Mouse (Mus musculus) small intestine, adult 2 months (tissue): ENCODE results near the gene Cox16. TPM values are rescaled to one million over a fixed set of nuclear protein-coding genes. Genes with fewer than 3 reads are reported as not detected.
"Not testable (repeated sequence)": the region's sequence is repeated elsewhere in the genome, so short reads cannot be mapped to it uniquely, and the experiment has no call there.

ENCODE experiments used
- H3K27ac ChIP-seq: fragments of 200-500 bp; 2 replicates; pipeline ENCODE4 v1.5.1; 2012; ENCODE audit warnings: low read depth, low read length, control low read depth, inconsistent platforms; ENCODE audit not compliant: insufficient read depth
- H3K27me3 ChIP-seq: fragments of 200-500 bp; 2 replicates; pipeline ENCODE4 v1.6.1; 2012; ENCODE audit warnings: mild to moderate bottlenecking, moderate library complexity, low read length, inconsistent platforms; ENCODE audit not compliant: control insufficient read depth, insufficient read depth
- H3K36me3 ChIP-seq: fragments of 200-500 bp; 2 replicates; pipeline ENCODE4 v1.6.1; 2012; ENCODE audit warnings: mild to moderate bottlenecking, low read length, control low read depth, inconsistent platforms; ENCODE audit not compliant: control insufficient read depth, insufficient read depth
- H3K4me1 ChIP-seq: fragments of 200-500 bp; 2 replicates; pipeline ENCODE4 v1.6.1; 2012; ENCODE audit warnings: low read length, inconsistent platforms, mixed read lengths; ENCODE audit not compliant: control insufficient read depth, insufficient read depth, insufficient read length
- H3K4me3 ChIP-seq: fragments of 200-500 bp; 2 replicates; pipeline ENCODE4 v1.5.1; 2012; ENCODE audit warnings: low read depth, mild to moderate bottlenecking, control low read depth, inconsistent platforms, low read length, moderate library complexity
- CTCF ChIP-seq: fragments of 200-500 bp; IDR thresholded peaks from 2 replicates; pipeline ENCODE4 v1.5.1; 2012; ENCODE audit warnings: low read depth, mild to moderate bottlenecking, control low read depth, inconsistent platforms, low read length, moderate library complexity, mixed read lengths; ENCODE audit not compliant: insufficient replicate concordance, insufficient read length; ENCODE audit errors: extremely low read depth
- POLR2A ChIP-seq: fragments of 200-500 bp; IDR thresholded peaks from 2 replicates; pipeline ENCODE4 v1.6.1; 2012; ENCODE audit warnings: low read depth, mild to moderate bottlenecking, control low read depth, inconsistent platforms, low read length, moderate library complexity
- WGBS: fragments of 180-500 bp; shearing (Covaris S2); methylation state at CpG from one replicate; pipeline ENCODE4 v1.1.7; 2018; 5-methylcytosine and 5-hydroxymethylcytosine counted together
- polyA plus RNA-seq: library from polyadenylated mRNA; depleted of rRNA; stranded (reverse); fragments of >200 nt; gene quantifications from 2 replicates; pipeline ENCODE4 v1.2.3, GENCODE M21; 2012; rRNA removed

Cox16 gene
- polyA plus RNA-seq = 54.8 and 78.2 TPM in 2 replicates

- under 1% methylated on average over 31 of the region's 31 CpGs for WGBS
Measured at GRCm38 (mm10) chr12:81484727-81485191, at the start of gene Cox16. Gene Cox16 (minus strand): TSS chr12:81485127.

GRCm38 (mm10) chr12:81533029-81533419 lies 48.1 kb upstream of the Cox16 start:
- TF ChIP-seq CTCF = no peak
- WGBS = 27% methylated on average over 4 of the region's 4 CpGs
- peak overlapping the region; percentile 96 for H3K4me3 ChIP-seq
- H3K27me3 ChIP-seq = no peaks in the 10 kb centered on the region
- H3K4me1 ChIP-seq = peaks cover 5% of the 10 kb centered on the region; the same call in 1 of the 2 replicates
- no peaks in the 10 kb centered on the region for H3K36me3 ChIP-seq
- peak overlapping the region; percentile 87; the same call in 1 of the 2 replicates for H3K27ac ChIP-seq

More at GRCm38 (mm10) chr12:81484727-81485191, at the start of gene Cox16:
- H3K27ac ChIP-seq = peak within 1 kb of the TSS; percentile 99
- H3K27me3 ChIP-seq = no peaks in the 10 kb centered on the region
- H3K4me1 ChIP-seq = peaks cover 5% of the 10 kb centered on the region; the same call in 1 of the 2 replicates
- TF ChIP-seq POLR2A (peak; percentile 66), CTCF (no peak)
- 0 out of 2 replicates have a peak, but pooled peaks cover 2% of the 10 kb centered on the region for H3K36me3 ChIP-seq
- H3K4me3 ChIP-seq = peak within 1 kb of the TSS; percentile 85

- under 1% methylated on average over 46 of the region's 46 CpGs for WGBS
- H3K4me3 ChIP-seq = peak within 1 kb of the TSS; percentile 96
- H3K36me3 ChIP-seq = no peaks in the 10 kb centered on the region
- no peak for TF ChIP-seq CTCF
- TF ChIP-seq POLR2A = peak; percentile 87
- H3K4me1 ChIP-seq = peaks cover 6% of the 10 kb centered on the region; the same call in 1 of the 2 replicates
- H3K27ac ChIP-seq = peak within 1 kb of the TSS; percentile 87
- H3K27me3 ChIP-seq = no peaks in the 10 kb centered on the region
Measured at GRCm38 (mm10) chr12:81532316-81533028, 47.5 kb upstream of the Cox16 start, which contains the start of the genes Gm20498 and Synj2bp. Gene Gm20498 (minus strand): TSS chr12:81532905. Gene Synj2bp (minus strand): TSS chr12:81532911.

GRCm38 (mm10) chr12:81530587-81530986 lies 45.7 kb upstream of the Cox16 start:
- not testable (repeated sequence) for H3K36me3 ChIP-seq, H3K27ac ChIP-seq, H3K4me3 ChIP-seq, H3K27me3 ChIP-seq
- 82% methylated on average over 8 of the region's 8 CpGs for WGBS
- peaks cover 10% of the 10 kb centered on the region; the same call in 1 of the 2 replicates for H3K4me1 ChIP-seq

GRCm38 (mm10) chr12:81496906-81497305 lies 12.0 kb upstream of the Cox16 start:
- WGBS = 96% methylated on average over 9 of the region's 9 CpGs
- H3K4me1 ChIP-seq, H3K27me3 ChIP-seq, H3K4me3 ChIP-seq, H3K36me3 ChIP-seq, H3K27ac ChIP-seq: not testable (repeated sequence)

GRCm38 (mm10) chr12:81490491-81490890 lies 5.6 kb upstream of the Cox16 start:
- no peak overlapping the region for H3K27ac ChIP-seq
- no peak for TF ChIP-seq POLR2A
- TF ChIP-seq CTCF = no peak
- H3K27me3 ChIP-seq = no peaks in the 10 kb centered on the region
- no peaks in the 10 kb centered on the region for H3K36me3 ChIP-seq
- WGBS = 47% methylated on average over 5 of the region's 5 CpGs
- peaks cover 11% of the 10 kb centered on the region; the same call in 1 of the 2 replicates for H3K4me1 ChIP-seq
- H3K4me3 ChIP-seq = no peak overlapping the region

GRCm38 (mm10) chr12:81485311-81485710 lies 384 bp upstream of the Cox16 start:
- H3K36me3 ChIP-seq = 0 out of 2 replicates have a peak, but pooled peaks cover 2% of the 10 kb centered on the region
- peak overlapping the region; percentile 85 for H3K4me3 ChIP-seq
- peaks cover 7% of the 10 kb centered on the region; the same call in 1 of the 2 replicates for H3K4me1 ChIP-seq
- H3K27me3 ChIP-seq = no peaks in the 10 kb centered on the region
- no peak for TF ChIP-seq POLR2A
- 47% methylated on average over 6 of the region's 6 CpGs for WGBS
- 0 out of 2 replicates have a peak overlapping the region, but pooled peaks have one; percentile 99 for H3K27ac ChIP-seq

- WGBS = 2% methylated on average over 7 of the region's 7 CpGs
- H3K4me1 ChIP-seq = peaks cover 2% of the 10 kb centered on the region; the same call in 1 of the 2 replicates
- H3K27me3 ChIP-seq = no peaks in the 10 kb centered on the region
Measured at GRCm38 (mm10) chr12:81484212-81484611, 715 bp downstream of the Cox16 start.

More at GRCm38 (mm10) chr12:81484212-81484611, 715 bp downstream of the Cox16 start:
- Histone ChIP-seq H3K36me3 (peaks cover 2% of the 10 kb centered on the region; the same call in 1 of the 2 replicates), H3K27ac (peak overlapping the region; percentile 99; the same call in 1 of the 2 replicates), H3K4me3 (peak overlapping the region; percentile 85)
- TF ChIP-seq POLR2A (no peak), CTCF (no peak)
